Mouse (Mus musculus) MEL (cell line): ENCODE measurements around the gene Nvl.

ENCODE experiments used
- CHD1 ChIP-seq: IDR thresholded peaks from 2 replicates; pipeline ENCODE4 v1.6.1; 2012; ENCODE audit warnings: low read depth, mild to moderate bottlenecking, inconsistent platforms, low read length, improper control_type of control experiment
- CTCF ChIP-seq, 3 experiments: IDR thresholded peaks in 2 of 3; conservative IDR thresholded peaks in 1 of 3; 2 replicates each; pipeline ENCODE4 v1.5.1; 2011 to 2012; ENCODE audit warnings: low read length in 3 of 3, low read depth in 2 of 3, mild to moderate bottlenecking in 2 of 3, improper control_type of control experiment in 1 of 3, inconsistent platforms in 1 of 3, mixed read lengths in 1 of 3, moderate library complexity in 1 of 3; ENCODE audit not compliant: control insufficient read depth in 1 of 3, insufficient read depth in 1 of 3, poor library complexity in 1 of 3, severe bottlenecking in 1 of 3
- E2F4 ChIP-seq: IDR thresholded peaks from 2 replicates; pipeline ENCODE4 v1.6.1; 2011; ENCODE audit warnings: low read depth, low read length, improper control_type of control experiment, borderline replicate concordance
- EP300 ChIP-seq, 2 experiments: IDR thresholded peaks; 2 replicates each; pipeline ENCODE4 v1.6.1; 2011; ENCODE audit warnings: improper control_type of control experiment in 2 of 2, low read length in 2 of 2, low read depth in 1 of 2, mild to moderate bottlenecking in 1 of 2
- ETS1 ChIP-seq: IDR thresholded peaks from 2 replicates; pipeline ENCODE4 v1.6.1; 2012; ENCODE audit warnings: low read depth, mild to moderate bottlenecking, inconsistent platforms, low read length, improper control_type of control experiment, moderate library complexity
- GATA1 ChIP-seq: IDR thresholded peaks from 2 replicates; pipeline ENCODE4 v1.6.1; 2011; ENCODE audit warnings: low read depth, low read length, improper control_type of control experiment
- MAX ChIP-seq: IDR thresholded peaks from 2 replicates; pipeline ENCODE4 v1.6.1; 2011; ENCODE audit warnings: low read length, improper control_type of control experiment
- MEF2A ChIP-seq: IDR thresholded peaks from 2 replicates; pipeline ENCODE4 v1.6.1; 2014; ENCODE audit warnings: low read depth, mild to moderate bottlenecking, inconsistent platforms, low read length, improper control_type of control experiment; ENCODE audit not compliant: poor library complexity, insufficient replicate concordance, severe bottlenecking; ENCODE audit errors: extremely low read depth
- MXI1 ChIP-seq: IDR thresholded peaks from 2 replicates; pipeline ENCODE4 v1.6.1; 2011; ENCODE audit warnings: mild to moderate bottlenecking, low read depth, low read length, improper control_type of control experiment
- MYB ChIP-seq: IDR thresholded peaks from 2 replicates; pipeline ENCODE4 v1.6.1; 2011; ENCODE audit warnings: mild to moderate bottlenecking, low read depth, low read length, improper control_type of control experiment
- NELFE ChIP-seq: IDR thresholded peaks from 2 replicates; pipeline ENCODE4 v1.6.1; 2011; ENCODE audit warnings: low read depth, low read length, improper control_type of control experiment
- POLR2A ChIP-seq, 2 experiments: IDR thresholded peaks; 2 replicates each; pipeline ENCODE4 v1.6.1; 2011 to 2012; ENCODE audit warnings: low read length in 2 of 2, mild to moderate bottlenecking in 2 of 2, control low read depth in 1 of 2, improper control_type of control experiment in 1 of 2, low read depth in 1 of 2, moderate library complexity in 1 of 2; ENCODE audit not compliant: control insufficient read depth in 1 of 2, insufficient read depth in 1 of 2, poor library complexity in 1 of 2
- RCOR1 ChIP-seq: IDR thresholded peaks from 2 replicates; pipeline ENCODE4 v1.6.1; 2012; ENCODE audit warnings: low read depth, mild to moderate bottlenecking, inconsistent platforms, low read length, improper control_type of control experiment
- ZKSCAN1 ChIP-seq: IDR thresholded peaks from 2 replicates; pipeline ENCODE4 v1.6.1; 2012; ENCODE audit warnings: low read depth, mild to moderate bottlenecking, inconsistent platforms, low read length, improper control_type of control experiment, moderate library complexity

GRCm38 (mm10) chr1:181167816-181168215 lies 23.8 kb upstream of the Nvl start:
- no peak for TF ChIP-seq RCOR1
- no peak for TF ChIP-seq MAX
- TF ChIP-seq CTCF (IDR thresholded peaks at IDR 0.05 in 2 of 3, conservative IDR thresholded peaks at IDR 0.05 in 1 of 3; ENCODE audit: control insufficient read depth in 1 of 3, insufficient read depth in 1 of 3, low read depth in 2 of 3, low read length in 3 of 3, poor library complexity in 1 of 3, severe bottlenecking in 1 of 3) = no peak
- no peak for TF ChIP-seq MYB
- no peak for TF ChIP-seq MEF2A
- no peak for TF ChIP-seq E2F4
- TF ChIP-seq ZKSCAN1 = no peak
- no peak for TF ChIP-seq MXI1
- no peak for TF ChIP-seq CHD1
- TF ChIP-seq NELFE = no peak
- no peak for TF ChIP-seq EP300 (IDR thresholded peaks at IDR 0.05; ENCODE audit: low read depth in 1 of 2, low read length in 2 of 2)
- no peak for TF ChIP-seq GATA1
- TF ChIP-seq ETS1 = no peak
- no peak for TF ChIP-seq POLR2A (IDR thresholded peaks at IDR 0.05; ENCODE audit: control insufficient read depth in 1 of 2, insufficient read depth in 1 of 2, low read depth in 1 of 2, low read length in 2 of 2, poor library complexity in 1 of 2)
